Mouse (Mus musculus) layer of hippocampus, adult 6 months (tissue): ENCODE measurements around the gene Olfr889. TPM values are rescaled to one million over a fixed set of nuclear protein-coding genes. Genes with fewer than 3 reads are reported as not detected.

Experiments
- long read RNA-seq, 2 experiments: library from polyadenylated mRNA; unstranded; transcript quantifications; one replicate each; pipeline ENCODE4 v2.0.0; 2019 to 2020
- polyA plus RNA-seq: library from polyadenylated mRNA; unstranded; fragments of <200 nt; fragmentation: Nextera tagmentation; gene quantifications from 2 replicates; pipeline ENCODE4 v1.2.3, GENCODE M21; 2021

Olfr889 gene
- polyA plus RNA-seq, result 0.15 TPM in 2 replicates
- long read RNA-seq, experiment 1, result 0 reads
- long read RNA-seq, experiment 2, result 0 reads

GRCm38 (mm10) chr9:38114898-38115297, at the start of gene Olfr889:
TSS of gene Olfr889 (plus strand) at chr9:38115198.

GRCm38 (mm10) chr9:38083772-38084171, 31.2 kb upstream of the Olfr889 start, which contains the start of gene Olfr887:
TSS of gene Olfr887 (plus strand) at chr9:38084072.

GRCm38 (mm10) chr9:38107828-38108227, 7.2 kb upstream of the Olfr889 start, which contains the start of gene Olfr888:
TSS of gene Olfr888 (plus strand) at chr9:38108128.

GRCm38 (mm10) chr9:38142217-38142616, 27.2 kb downstream of the Olfr889 start, which contains the start of gene Olfr890:
TSS of gene Olfr890 (plus strand) at chr9:38142517.

Other genes with a start within 250 kb of the Olfr889 start
- gene Olfr145, start 218.5 kb upstream of the Olfr889 start, polyA plus RNA-seq, result not detected in 2 replicates
- not detected in 2 replicates for gene Olfr878, start 197.4 kb upstream of the Olfr889 start, polyA plus RNA-seq
- gene Olfr881, start 123.4 kb upstream of the Olfr889 start, polyA plus RNA-seq, result not detected in 2 replicates
- gene Olfr883, start 89.4 kb upstream of the Olfr889 start, polyA plus RNA-seq, result not detected in 2 replicates
- gene Olfr884, start 68.6 kb upstream of the Olfr889 start, polyA plus RNA-seq, result not detected in 2 replicates
- gene Olfr885, start 53.9 kb upstream of the Olfr889 start, polyA plus RNA-seq, result not detected in 2 replicates
- not detected in 2 replicates for gene Olfr887, start 31.1 kb upstream of the Olfr889 start, polyA plus RNA-seq
- not detected in 2 replicates for gene Olfr888, start 7.1 kb upstream of the Olfr889 start, polyA plus RNA-seq
- gene Olfr890, start 27.3 kb downstream of the Olfr889 start, polyA plus RNA-seq, result not detected in 2 replicates
- not detected in 2 replicates for gene Olfr891, start 65.6 kb downstream of the Olfr889 start, polyA plus RNA-seq
- gene Olfr893, start 93.2 kb downstream of the Olfr889 start, polyA plus RNA-seq, result not detected in 2 replicates
- not detected in 2 replicates for gene Olfr894, start 102.9 kb downstream of the Olfr889 start, polyA plus RNA-seq
- gene Olfr143, start 137.6 kb downstream of the Olfr889 start, polyA plus RNA-seq, result not detected in 2 replicates
- gene Olfr895, start 152.7 kb downstream of the Olfr889 start, polyA plus RNA-seq, result not detected in 2 replicates
- gene Olfr896-ps1, start 175.9 kb downstream of the Olfr889 start, polyA plus RNA-seq, result not detected in 2 replicates
- not detected in 2 replicates for gene Olfr25, start 213.9 kb downstream of the Olfr889 start, polyA plus RNA-seq
- not detected in 2 replicates for gene Olfr898, start 233.2 kb downstream of the Olfr889 start, polyA plus RNA-seq